Mouse (Mus musculus): ENCODE results near the gene Mrpl18.

GRCm38 (mm10) chr17:12956664-12957063 lies 40.5 kb upstream of the Mrpl18 start:
- TF ChIP-seq CTCF (IDR thresholded peaks at IDR 0.05; ENCODE audit: control insufficient read depth, insufficient read depth, insufficient replicate concordance, low read depth, low read length), result no peak
- TF ChIP-seq POLR2A (IDR thresholded peaks at IDR 0.05; ENCODE audit: control insufficient read depth, low read depth, low read length), result no peak

All from testis, adult 2 months (tissue).